Mouse (Mus musculus): ENCODE measurements around the gene Acsf3.

- TF ChIP-seq GATA1 (IDR thresholded peaks at IDR 0.05; ENCODE audit: low read length): no peak
- TF ChIP-seq TAL1 (IDR thresholded peaks at IDR 0.05; ENCODE audit: low read length): no peak
These were observed 49.3 kb downstream of the Acsf3 start for GRCm38 (mm10) chr8:122824571-122824970.
